Mouse (Mus musculus) liver, adult (tissue): ENCODE measurements around the gene Ndufb6.

Experiments used
- GATA4 ChIP-seq: IDR thresholded peaks from 2 replicates; pipeline ENCODE4 v1.6.1; 2014; ENCODE audit warnings: mild to moderate bottlenecking, low read length; ENCODE audit not compliant: insufficient replicate concordance

The Ndufb6 gene

DNA sequence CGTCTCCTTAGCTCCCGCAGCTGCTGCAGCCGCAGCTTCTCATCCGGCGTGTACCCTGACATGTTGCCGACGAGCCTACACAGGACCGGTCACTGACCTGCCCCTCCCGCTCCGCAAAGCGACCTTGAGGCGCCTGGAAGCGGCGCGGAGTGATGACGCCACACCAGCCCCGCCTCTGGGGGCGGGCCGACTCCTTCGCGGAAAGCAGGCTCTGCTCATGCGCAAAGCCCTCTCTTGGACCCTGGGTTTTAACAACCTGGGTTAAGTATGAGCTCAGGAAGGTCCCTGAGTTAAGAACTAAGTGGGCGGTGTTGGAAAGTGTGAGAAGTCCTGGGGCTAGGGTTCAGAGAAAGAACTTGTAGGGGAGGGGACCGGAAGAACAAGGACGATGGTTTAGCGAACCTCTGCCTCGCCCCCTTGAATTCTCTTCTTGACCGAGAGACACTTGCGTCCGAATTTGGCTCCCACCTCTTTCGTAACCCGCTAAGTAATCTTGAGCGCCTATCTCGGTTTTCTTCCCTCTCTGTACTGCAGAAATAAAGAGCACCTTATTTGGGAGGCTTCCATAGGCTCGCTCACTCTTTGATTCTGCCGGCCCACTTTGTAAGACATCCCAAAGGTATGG lies at the start of gene Ndufb6:
TSS of gene Ndufb6 (minus strand) at position 146 of the 625 bp plus-strand sequence.
- no peak; the same call in 1 of the 2 replicates for TF ChIP-seq GATA4

DNA sequence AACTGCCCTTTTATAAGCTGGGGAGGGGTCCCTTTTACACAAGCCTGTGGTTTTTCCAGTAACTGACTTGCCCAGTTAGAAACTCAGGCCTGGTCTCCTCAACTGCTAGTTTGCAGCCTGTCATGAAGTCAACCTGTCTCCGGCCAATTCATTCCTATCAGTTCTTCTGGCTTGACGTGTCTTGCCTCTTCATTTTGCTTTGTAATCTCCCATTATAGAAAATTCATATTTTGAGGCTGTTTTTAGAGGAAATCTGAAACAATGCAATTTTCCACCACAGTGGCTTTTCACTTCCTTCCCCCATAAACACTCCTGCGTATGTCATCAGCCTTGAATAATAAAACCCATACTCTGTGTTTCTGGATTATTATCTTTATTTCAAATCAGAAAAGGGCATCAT lies 47.9 kb upstream of the Ndufb6 start:
- TF ChIP-seq GATA4: no peak

DNA sequence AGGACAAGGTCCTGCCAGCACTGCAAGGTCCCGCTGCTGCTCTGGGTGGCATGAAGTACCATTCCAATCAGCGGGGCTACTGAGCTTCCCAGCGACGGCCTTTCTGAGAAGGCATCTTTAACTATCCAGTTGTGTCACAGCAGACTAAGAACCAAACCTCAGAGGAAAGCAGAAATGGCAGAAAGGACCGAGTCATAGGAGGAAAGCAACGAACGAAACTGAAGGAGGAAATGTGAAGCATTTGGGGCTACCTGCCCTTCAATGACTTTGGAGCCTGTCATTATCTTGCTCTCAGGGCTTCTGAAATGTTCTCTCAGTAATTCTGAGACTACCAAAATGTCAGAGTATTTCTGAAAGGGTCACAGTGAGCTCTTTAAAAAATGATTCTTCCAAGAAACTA lies 45.4 kb upstream of the Ndufb6 start:
- TF ChIP-seq GATA4: no peak

DNA sequence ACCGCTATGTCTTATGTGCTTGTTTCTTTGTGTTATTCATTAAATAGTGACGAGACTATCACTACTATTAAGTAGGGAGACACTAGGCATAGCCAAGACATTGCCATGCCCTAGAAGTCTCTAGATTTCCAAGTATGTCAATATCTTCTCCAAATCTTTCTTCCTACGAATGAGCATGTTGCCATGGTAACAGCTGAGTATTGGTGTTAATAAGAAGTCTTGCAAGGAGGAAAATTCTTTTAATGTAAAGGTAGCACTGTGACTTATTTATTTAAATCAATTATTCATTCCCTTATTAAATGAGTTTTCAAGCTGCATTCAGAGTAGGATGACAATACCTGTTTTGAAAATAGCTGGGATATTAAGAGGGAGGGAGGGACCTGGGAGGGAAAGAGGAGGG lies 38.2 kb upstream of the Ndufb6 start:
- no peak for TF ChIP-seq GATA4

DNA sequence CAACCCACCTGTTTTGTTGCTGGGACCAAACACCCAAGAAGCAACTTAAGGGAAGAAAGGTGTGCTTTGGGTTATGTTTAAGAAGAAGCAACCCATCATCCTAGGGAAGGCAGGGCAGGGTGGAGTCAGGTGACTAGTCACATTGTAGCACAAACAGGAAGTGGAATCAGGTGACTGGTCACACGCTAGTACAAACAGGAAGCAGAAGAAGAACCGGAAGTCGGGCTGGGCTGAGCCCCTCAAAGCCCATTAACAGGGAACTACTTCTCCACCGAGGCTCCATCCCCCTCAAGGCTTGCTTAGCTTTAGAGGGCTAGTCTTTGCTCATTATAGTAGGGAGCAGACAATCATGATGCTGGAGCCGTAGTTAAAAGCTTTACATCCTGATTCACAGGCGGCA lies 33.8 kb upstream of the Ndufb6 start:
- TF ChIP-seq GATA4: no peak

DNA sequence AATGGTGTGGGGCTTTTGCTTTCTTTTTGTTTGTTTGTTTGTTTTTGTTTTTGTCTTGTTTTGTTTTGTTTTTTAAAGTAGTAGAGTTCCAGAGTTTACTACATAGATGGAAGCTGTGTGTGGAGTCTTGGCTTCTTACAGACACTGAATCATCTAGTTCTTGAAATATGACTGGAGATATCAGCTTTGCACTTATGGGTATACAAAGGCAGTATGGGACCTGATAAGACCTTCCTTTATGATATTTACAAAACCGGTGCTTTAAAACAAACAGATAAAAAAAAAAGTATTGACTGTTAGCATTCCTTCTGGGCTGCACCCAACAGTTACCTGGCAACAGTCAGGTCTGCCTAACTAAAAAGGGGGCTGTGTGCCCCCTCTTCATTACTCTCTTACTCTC lies 33.0 kb upstream of the Ndufb6 start:
- TF ChIP-seq GATA4: no peak

DNA sequence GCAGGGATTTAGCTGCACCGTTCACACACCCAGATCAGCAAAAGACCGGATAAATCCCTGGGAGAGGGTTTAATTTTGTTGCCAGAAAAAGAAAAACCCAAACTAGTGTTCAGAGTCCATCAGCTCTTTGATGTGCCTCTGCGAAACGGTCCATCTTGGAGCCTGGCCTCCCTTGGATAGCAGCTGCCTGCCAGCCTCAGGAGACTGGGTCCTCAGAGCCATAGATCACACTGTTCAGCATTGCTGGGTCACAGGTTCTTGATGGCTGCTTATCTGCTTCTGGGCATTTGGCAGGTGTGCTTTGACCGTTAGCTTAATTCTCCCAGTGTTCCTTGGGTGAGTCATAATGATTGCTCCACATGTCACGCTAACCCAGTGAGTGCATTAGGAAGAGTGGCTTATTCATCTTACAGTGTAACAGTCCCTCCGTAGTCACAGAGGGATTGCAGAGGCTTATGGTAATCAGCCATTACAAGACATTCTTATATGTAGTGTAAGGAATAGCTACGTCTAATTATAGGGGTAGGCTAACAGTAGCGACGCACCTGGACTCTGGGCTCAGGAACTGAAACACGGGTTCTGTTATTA lies 31.7 kb upstream of the Ndufb6 start:
- no peak for TF ChIP-seq GATA4

DNA sequence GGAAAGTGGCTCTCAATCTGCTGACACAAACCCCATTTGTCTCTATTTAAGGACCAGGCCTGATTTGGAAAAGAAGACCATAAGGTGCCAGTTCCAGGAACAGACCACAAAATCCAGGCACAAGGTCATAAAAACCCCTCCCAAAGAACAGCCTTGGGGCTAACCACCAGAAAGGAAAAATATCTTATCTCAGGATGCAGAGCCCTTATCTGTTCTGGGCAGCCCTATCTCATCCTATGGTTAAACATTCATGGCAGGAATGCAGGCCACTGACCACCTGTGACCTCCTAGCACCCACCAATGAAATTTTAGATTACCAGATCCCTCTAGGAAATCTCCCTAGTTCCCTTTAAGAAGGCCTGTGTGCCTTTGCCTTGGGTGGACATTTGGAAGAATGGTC lies 30.5 kb upstream of the Ndufb6 start:
- TF ChIP-seq GATA4: no peak

DNA sequence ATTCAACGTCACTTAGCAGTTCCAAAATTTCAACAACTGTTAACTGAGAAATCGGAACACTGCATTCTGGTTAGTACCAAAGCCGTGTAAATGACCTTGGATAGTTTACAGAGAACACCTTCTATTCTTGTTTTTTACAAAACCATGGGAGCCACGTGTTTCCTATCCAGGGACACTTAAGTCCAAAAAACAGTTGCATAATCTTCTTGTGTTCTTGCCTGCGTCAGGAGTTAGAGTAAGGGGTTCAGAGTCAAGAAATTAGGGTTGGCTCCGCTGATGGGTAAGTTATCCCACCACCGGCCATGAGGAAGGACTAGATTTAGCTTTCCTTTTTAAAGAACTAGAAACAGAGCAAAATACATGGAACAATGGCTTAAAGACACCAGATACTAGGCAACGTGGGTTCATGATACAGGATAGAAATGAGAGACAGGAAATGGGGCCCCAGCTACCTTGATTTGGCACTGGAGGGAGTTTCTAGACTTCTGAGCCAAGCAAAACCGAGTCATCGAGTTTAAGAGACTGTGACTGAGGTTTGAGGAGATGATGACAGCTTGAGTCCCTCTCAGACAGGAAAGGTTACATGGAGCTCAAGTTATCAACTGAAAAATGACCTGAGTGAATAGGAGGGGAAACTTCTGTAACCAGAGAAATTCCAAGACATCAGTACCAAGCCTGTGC lies 23.4 kb upstream of the Ndufb6 start:
- TF ChIP-seq GATA4: no peak

DNA sequence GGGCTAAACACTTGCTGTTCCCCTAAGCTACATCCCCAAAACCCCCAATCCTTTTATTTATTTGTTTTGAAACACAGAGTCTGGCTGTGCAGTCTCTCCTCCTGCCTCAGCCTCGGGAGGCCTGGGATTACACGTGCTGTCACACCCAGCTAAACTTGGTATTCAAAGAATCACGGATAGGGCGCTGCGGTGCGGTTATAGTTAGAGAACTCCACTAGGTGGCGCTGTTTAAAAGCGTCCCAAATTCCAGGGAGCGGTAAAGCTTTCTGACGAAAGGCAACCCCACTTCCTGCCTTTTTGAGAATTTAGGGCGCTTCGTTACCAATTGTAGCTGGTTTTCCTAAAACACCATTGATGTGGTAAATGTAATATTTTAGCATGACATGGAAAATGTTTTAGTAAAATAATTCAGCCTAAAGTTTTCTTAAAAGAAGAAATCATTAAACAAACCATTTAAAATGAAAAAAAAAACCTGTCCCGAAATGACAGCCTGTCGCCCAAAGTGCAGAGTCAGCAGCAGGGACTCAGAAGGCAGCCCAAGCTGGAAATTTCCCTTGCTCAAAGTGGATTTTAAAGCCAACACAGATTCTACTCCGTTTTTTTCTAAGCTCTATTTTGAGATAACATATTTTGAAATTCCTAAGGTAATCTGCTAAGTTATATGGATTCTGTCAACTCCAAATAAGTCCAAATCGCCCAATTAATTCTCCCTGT lies 22.0 kb upstream of the Ndufb6 start:
- TF ChIP-seq GATA4: no peak

DNA sequence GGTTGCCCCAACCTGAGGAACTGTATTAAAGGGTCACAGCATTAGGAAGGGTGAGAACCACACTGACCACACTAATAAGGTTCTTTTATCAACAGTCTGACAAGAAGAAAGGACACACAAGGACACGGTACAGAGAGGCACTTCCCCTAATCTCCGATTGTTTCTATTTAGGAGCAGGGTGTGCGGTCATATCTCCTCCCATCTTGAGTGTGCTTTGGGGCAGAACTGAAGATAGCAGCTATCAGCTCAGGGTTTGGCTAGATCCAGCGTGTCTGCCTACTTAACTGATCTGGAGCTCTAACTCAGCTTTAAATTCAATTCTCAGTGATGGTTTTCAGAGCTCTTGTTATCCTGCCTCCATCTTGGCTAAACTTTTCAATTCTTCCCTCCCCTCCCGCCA lies 19.9 kb upstream of the Ndufb6 start:
- TF ChIP-seq GATA4: no peak

DNA sequence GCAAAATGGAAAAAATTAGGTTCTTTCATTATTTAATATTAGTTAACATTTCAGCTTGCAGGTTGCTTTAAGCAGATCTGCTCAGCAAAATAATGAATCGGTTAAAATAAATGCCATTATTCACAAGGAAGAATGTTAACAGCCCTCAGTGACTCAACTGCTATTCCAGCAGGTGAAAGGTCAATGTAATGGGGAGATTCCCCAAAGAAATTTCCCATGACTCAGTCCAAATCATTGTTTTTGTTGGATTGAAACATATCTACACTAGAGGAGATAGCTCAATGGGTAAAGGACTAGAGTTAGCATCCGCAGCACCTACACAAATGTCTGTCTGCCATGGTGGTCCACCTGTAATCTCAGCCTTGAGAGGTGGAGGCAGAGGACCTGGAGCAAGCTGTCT lies 9.8 kb upstream of the Ndufb6 start:
- TF ChIP-seq GATA4: no peak

DNA sequence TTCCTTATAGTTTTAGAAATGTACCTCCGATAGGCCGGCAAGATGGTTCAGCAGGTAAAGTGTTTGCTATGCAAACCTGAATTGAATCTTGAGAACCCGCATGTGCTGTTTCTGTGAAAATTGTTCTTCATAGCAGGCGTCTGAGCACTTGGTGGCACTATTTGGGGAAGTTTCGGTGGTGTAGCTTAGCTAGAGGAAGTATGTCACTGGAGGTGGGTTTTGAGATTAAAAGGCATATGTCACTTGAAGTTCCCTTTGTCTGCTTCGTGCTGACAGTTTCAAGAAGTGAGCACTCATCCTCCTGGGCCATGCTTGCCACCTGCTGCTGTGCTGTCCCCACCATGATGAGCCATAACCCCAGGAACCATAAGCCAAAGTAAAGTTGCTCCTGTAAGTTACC lies 8.2 kb upstream of the Ndufb6 start:
- no peak for TF ChIP-seq GATA4

DNA sequence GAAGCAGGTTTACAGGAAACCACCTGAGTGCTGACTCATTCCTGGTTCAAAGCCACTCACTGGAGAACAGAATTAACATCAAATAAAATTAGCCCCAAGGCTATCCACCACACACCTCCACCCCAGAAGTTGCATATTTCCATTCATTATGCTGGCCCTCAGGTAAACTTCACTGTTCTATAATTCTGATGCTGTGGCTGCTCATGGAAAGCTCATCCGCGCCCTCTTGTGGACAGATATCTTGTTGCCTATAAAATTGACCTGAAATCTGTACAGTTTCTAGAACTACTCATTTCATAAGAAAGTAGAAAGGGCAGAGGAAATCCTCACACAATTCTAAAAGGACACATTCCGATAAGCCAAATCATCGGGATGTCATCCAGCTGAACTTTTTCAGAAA lies 6.4 kb upstream of the Ndufb6 start:
- TF ChIP-seq GATA4: no peak

DNA sequence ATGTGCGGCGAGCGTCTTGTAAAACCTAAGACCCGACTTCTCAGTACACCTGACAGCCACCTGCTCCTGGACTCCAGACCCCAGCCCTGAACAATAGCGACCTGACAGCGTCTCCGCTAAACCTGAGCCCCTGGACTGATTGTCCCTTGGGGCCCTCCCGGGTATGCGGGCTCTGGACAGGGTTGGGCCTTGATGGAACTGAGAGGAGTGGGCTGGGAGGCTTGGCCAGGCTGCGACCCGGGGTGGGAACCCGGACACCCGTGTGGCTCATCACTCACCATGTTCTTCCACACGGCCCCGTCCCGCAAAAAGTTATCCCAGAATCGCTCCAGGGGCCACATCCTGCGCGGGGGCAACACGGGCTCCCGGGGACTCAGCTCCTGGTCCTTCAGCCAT lies 343 bp downstream of the Ndufb6 start:
- no peak for TF ChIP-seq GATA4

DNA sequence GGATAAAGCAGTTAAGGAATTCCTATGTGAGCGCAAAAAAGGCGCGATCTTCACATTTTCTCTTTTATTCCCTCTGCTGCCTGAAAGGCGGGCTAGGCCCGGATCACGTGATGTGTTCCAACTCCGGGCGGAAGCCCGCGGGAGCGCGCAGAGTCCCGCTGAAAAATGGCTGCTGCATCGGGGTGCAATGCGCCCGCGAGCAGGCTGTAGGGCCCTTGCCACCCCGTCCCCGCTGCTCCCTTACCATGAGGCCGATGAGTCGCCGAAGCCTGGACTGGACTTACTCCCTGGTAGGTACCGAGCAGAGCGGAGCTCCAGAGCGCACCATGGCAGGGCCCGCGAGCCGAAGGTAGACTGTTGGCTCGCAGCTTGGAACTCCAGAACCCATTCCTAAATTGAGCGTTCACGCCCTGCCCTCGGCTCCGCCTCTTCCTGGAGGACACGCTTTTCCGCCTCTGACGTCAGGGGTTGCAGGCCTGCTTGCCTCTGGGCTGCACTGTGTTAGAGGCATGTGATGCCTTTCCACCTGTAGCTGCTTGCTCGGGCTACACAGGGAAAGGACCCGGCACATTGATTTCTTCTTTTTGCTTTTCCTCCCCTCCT lies 9.7 kb downstream of the Ndufb6 start, which contains the start of the genes Smim27 and Topors:
TSS of gene Smim27 (plus strand) at position 150 of the 603 bp plus-strand sequence.
TSS of gene Topors (minus strand) at position 421 of the 603 bp plus-strand sequence.
- no peak for TF ChIP-seq GATA4
